Mouse (Mus musculus): ENCODE measurements at regions not wholly inside any gene's neighbourhood (a gene's known extent, or its start where the extent isn't known, plus 50 kb on each side); places are given as distances from the start of the nearest gene placed in this dataset.

DNA sequence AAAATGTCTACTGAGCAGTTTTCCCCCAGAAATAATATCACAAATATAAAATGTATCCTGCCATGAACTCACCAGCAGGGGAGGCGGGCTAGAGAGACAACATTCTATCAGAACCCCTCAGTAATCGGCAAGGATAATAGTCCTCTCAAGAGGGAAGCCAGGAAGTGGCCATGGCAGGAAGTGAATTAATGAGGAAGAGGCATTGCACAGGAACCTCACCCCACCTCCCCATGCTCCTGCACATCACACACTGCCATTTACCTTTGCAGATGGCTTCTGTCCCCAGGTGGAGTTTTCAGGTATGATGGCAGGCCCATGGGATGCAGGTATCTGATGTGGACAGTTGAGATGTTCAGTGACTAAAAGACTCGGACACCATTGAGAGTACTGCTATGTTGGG, 185.9 kb upstream of the Tgfbr2 start:
- Histone ChIP-seq H3K36me3 (no peaks in the 10 kb centered on the region), H3K4me2 (no peak overlapping the region), H3K4me1 (peaks cover 7% of the 10 kb centered on the region), H3K9me3 (replicated peaks) (no peaks in the 10 kb centered on the region), H3K27me3 (replicated peaks) (no peaks in the 10 kb centered on the region), H3K4me3 (replicated peaks) (no peak overlapping the region), H3K9ac (replicated peaks) (no peak overlapping the region), H3K27ac (replicated peaks) (no peak overlapping the region)
- 84% methylated on average over 3 of the region's 3 CpGs for WGBS
- ATAC-seq (ENCODE audit: low FRiP score), result no peak

DNA sequence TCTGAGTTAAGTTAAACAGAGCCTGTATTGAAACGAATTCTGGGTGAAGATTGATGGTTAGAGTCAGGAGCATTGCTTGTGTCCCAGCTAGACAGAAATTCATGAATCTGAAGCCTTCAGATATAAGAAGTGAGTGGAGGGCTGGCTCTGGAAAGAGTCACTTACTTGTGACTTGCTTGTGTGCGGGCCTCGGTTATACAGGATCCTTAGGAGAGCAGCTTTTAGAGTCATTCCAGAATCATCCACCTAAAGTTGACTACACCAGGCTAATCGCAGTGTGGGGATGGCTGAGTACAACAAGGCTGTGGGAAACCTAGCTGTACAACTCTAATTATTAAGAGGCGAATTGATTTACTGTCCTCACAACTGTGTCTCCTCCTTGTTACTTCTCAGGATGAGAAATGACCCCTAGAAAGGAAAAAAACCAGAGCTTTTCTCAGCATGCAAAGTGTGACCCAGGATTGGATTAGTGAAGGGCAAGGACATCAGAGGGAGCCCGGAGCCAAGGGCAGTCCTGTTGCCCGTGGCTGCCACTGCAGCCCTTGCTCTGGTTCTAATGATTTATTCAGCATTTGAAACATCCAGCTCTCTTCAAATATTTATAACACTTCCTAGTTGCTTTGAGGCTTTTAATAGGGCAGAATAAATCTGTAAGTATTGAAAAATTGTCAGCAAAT, 179.0 kb upstream of the Tgfbr2 start:
- 74% methylated on average over 7 of the region's 7 CpGs for WGBS

GRCm38 (mm10) chr9:116352801-116353494, 177.8 kb upstream of the Tgfbr2 start:
- Histone ChIP-seq H3K4me3 (replicated peaks) (no peak overlapping the region), H3K36me3 (no peaks in the 10 kb centered on the region), H3K9me3 (replicated peaks) (no peaks in the 10 kb centered on the region), H3K4me2 (no peak overlapping the region), H3K9ac (replicated peaks) (no peak overlapping the region), H3K27ac (replicated peaks) (no peak overlapping the region), H3K4me1 (0 out of 2 replicates have a peak, but pooled peaks cover 6% of the 10 kb centered on the region), H3K27me3 (replicated peaks) (no peaks in the 10 kb centered on the region)
- ATAC-seq (ENCODE audit: low FRiP score), result no peak
- 86% methylated on average over 4 of the region's 4 CpGs for WGBS

More for the DNA sequence above, 179.0 kb upstream of the Tgfbr2 start:
- Histone ChIP-seq H3K36me3 (no peaks in the 10 kb centered on the region), H3K9ac (replicated peaks) (no peak overlapping the region), H3K4me3 (replicated peaks) (no peak overlapping the region), H3K27ac (replicated peaks) (peak overlapping the region; percentile 25), H3K9me3 (replicated peaks) (no peaks in the 10 kb centered on the region), H3K27me3 (replicated peaks) (no peaks in the 10 kb centered on the region), H3K4me1 (0 out of 2 replicates have a peak, but pooled peaks cover 6% of the 10 kb centered on the region), H3K4me2 (no peak overlapping the region)
- ATAC-seq (ENCODE audit: low FRiP score), result no peak

DNA sequence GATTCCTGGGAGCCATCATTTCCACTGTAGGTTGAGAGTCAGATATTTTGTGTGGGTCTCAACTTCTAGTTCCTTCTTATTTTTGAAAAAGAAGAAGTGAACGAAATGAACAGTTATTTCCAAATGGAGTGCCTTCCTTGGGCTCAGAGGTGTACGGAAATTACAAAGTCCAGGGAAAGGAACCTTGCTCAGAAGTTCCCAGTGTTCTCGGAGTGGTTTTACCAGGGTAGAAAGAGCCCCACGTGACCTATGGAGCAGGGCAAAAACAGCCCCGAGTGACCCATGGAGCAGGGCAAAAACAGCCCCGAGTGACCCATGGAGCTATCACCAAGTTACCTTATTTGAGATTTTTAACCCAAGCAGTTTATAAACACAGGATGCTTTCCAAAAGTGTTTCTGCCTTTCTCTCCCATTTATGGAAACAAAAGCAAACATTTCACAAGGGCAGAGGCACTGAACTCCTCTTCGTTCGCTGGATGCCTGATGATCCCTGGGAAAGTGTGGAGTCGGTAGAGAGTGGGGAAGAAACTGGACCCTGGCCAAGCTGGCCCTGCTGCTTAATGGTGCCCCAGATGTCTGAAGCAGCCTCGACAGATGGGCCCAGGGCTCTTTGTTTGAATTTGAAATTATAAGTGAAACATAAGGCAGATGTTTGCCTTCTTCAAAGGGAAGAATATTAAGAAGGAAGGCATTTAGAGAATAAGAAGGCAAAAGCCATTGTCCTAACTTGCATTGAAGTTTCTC, 175.8 kb upstream of the Tgfbr2 start:
- Histone ChIP-seq H3K4me3 (replicated peaks) (no peak overlapping the region), H3K27me3 (replicated peaks) (no peaks in the 10 kb centered on the region), H3K9me3 (replicated peaks) (no peaks in the 10 kb centered on the region), H3K4me2 (no peak overlapping the region), H3K27ac (replicated peaks) (0 out of 2 replicates have a peak overlapping the region, but pooled peaks have one; percentile 43), H3K4me1 (0 out of 2 replicates have a peak, but pooled peaks cover 6% of the 10 kb centered on the region), H3K9ac (replicated peaks) (no peak overlapping the region), H3K36me3 (no peaks in the 10 kb centered on the region)
- WGBS, result 62% methylated on average over 10 of the region's 10 CpGs
- ATAC-seq (ENCODE audit: low FRiP score), result no peak

DNA sequence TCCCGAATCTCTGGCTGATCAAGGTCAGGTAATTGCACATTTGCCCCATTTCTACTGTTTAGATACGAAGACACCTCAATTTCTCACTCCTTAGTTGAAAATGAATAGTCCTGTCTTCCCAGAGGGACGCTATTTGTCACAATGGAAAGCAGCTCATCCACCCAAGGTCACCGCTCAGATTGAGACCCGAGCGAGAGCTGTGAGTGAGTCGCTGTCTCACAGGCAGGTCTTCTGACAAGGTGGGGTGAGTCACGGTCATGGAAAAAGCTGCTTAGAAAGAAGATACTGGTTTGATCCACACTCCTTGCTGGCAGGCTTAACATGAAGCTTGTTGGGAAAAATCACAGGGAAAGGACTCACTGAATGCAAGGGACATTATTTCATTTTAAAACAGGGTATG, 171.9 kb upstream of the Tgfbr2 start:
- Histone ChIP-seq H3K4me3 (replicated peaks) (no peak overlapping the region), H3K9ac (replicated peaks) (no peak overlapping the region), H3K4me2 (no peak overlapping the region), H3K4me1 (0 out of 2 replicates have a peak, but pooled peaks cover 9% of the 10 kb centered on the region), H3K36me3 (no peaks in the 10 kb centered on the region), H3K27me3 (replicated peaks) (no peaks in the 10 kb centered on the region), H3K27ac (replicated peaks) (no peak overlapping the region), H3K9me3 (replicated peaks) (no peaks in the 10 kb centered on the region)
- 87% methylated on average over 8 of the region's 8 CpGs for WGBS
- no peak for ATAC-seq (ENCODE audit: low FRiP score)

DNA sequence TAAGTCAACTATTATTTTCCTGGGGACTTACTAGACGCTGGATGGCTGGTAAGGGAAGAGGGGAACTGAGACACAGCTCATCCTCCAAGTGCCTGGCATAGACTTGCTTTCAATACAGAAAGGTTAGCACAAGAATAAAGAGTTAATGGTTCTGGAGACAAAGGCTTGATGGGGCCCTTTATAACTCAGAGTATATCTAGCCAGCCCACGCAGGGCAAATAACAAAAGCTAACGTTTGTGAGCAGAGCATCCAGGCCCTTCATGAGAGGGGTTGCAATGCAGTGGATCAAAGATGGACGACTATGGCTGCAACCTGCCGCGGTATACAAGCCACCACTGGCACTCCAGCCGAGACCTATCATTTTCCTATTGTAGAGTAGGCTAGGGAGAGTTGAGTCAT, 171.3 kb upstream of the Tgfbr2 start:
- no peak overlapping the region for H3K4me3 ChIP-seq (replicated peaks)
- H3K9ac ChIP-seq (replicated peaks), result no peak overlapping the region
- WGBS, result 57% methylated on average over 7 of the region's 7 CpGs
- H3K4me2 ChIP-seq, result no peak overlapping the region
- no peaks in the 10 kb centered on the region for H3K36me3 ChIP-seq
- no peaks in the 10 kb centered on the region for H3K27me3 ChIP-seq (replicated peaks)
- no peak overlapping the region for H3K27ac ChIP-seq (replicated peaks)
- no peaks in the 10 kb centered on the region for H3K9me3 ChIP-seq (replicated peaks)
- H3K4me1 ChIP-seq, result 0 out of 2 replicates have a peak, but pooled peaks cover 9% of the 10 kb centered on the region
- ATAC-seq (ENCODE audit: low FRiP score), result no peak

DNA sequence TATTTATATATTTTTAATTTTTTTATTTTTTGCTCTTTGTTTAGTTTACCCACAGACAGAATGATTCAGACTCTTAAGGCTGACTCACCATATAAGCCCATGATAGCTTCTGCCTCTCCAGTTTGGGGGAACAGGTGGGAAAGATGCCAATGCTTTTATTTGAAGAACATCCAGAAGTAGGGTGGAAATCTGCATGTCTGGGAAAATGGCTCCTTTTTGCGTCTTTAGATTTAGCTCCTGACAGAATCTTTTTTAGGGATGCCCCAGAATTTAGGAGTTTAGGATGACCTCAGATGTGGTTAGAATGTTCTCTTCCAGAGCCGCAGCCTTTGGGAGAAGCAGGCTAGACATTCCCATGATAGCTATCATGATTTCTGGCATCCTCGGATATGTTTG, 167.9 kb upstream of the Tgfbr2 start:
- Histone ChIP-seq H3K27ac (replicated peaks) (no peak overlapping the region), H3K27me3 (replicated peaks) (no peaks in the 10 kb centered on the region), H3K4me1 (0 out of 2 replicates have a peak, but pooled peaks cover 3% of the 10 kb centered on the region), H3K36me3 (no peaks in the 10 kb centered on the region), H3K9me3 (replicated peaks) (no peaks in the 10 kb centered on the region), H3K9ac (replicated peaks) (no peak overlapping the region), H3K4me2 (no peak overlapping the region), H3K4me3 (replicated peaks) (no peak overlapping the region)
- ATAC-seq (ENCODE audit: low FRiP score), result no peak
- WGBS, result 89% methylated on average over 3 of the region's 3 CpGs

- no peak overlapping the region for H3K27ac ChIP-seq (replicated peaks)
- 0 out of 2 replicates have a peak, but pooled peaks cover 3% of the 10 kb centered on the region for H3K4me1 ChIP-seq
- H3K4me3 ChIP-seq (replicated peaks), result no peak overlapping the region
- ATAC-seq (ENCODE audit: low FRiP score), result no peak
- H3K9me3 ChIP-seq (replicated peaks), result no peaks in the 10 kb centered on the region
- 81% methylated on average over 8 of the region's 8 CpGs for WGBS
- H3K9ac ChIP-seq (replicated peaks), result no peak overlapping the region
- no peaks in the 10 kb centered on the region for H3K27me3 ChIP-seq (replicated peaks)
- H3K36me3 ChIP-seq, result no peaks in the 10 kb centered on the region
- no peak overlapping the region for H3K4me2 ChIP-seq
Measured at GRCm38 (mm10) chr9:116342446-116343085, 167.4 kb upstream of the Tgfbr2 start.

GRCm38 (mm10) chr9:116342009-116342408, 166.8 kb upstream of the Tgfbr2 start:
- 79% methylated on average over 4 of the region's 4 CpGs for WGBS
- Histone ChIP-seq H3K9me3 (replicated peaks) (no peaks in the 10 kb centered on the region), H3K27me3 (replicated peaks) (no peaks in the 10 kb centered on the region), H3K4me3 (replicated peaks) (no peak overlapping the region), H3K27ac (replicated peaks) (no peak overlapping the region), H3K36me3 (no peaks in the 10 kb centered on the region), H3K4me2 (no peak overlapping the region), H3K4me1 (0 out of 2 replicates have a peak, but pooled peaks cover 3% of the 10 kb centered on the region), H3K9ac (replicated peaks) (no peak overlapping the region)
- ATAC-seq (ENCODE audit: low FRiP score), result no peak

- no peak overlapping the region for H3K9ac ChIP-seq (replicated peaks)
- H3K9me3 ChIP-seq (replicated peaks), result no peaks in the 10 kb centered on the region
- H3K4me1 ChIP-seq, result 0 out of 2 replicates have a peak, but pooled peaks cover 3% of the 10 kb centered on the region
- H3K4me3 ChIP-seq (replicated peaks), result no peak overlapping the region
- no peak overlapping the region for H3K27ac ChIP-seq (replicated peaks)
- no peak for ATAC-seq (ENCODE audit: low FRiP score)
- H3K36me3 ChIP-seq, result no peaks in the 10 kb centered on the region
- no peak overlapping the region for H3K4me2 ChIP-seq
- no peaks in the 10 kb centered on the region for H3K27me3 ChIP-seq (replicated peaks)
Measured at GRCm38 (mm10) chr9:116340952-116341351, 165.8 kb upstream of the Tgfbr2 start.

DNA sequence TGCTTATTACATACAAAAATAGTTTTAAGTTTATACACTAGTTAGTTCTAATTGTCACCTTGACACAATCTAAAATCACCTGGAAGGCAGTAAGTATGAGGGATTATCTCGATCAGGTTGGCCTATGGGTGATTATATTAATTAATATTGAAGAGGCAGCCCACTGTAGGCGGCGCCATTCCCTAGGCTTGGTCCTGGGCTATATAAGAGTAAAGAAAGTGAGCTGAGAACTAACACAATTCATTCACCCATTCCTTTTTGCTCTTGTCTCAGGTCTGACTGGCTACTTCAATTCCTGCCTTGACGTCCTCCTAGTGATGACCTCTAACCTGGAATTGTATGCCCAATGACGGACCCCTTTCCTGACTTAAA, 163.6 kb upstream of the Tgfbr2 start:
- no peak overlapping the region for H3K9ac ChIP-seq (replicated peaks)
- no peaks in the 10 kb centered on the region for H3K27me3 ChIP-seq (replicated peaks)
- no peaks in the 10 kb centered on the region for H3K36me3 ChIP-seq
- H3K4me3 ChIP-seq (replicated peaks), result no peak overlapping the region
- no peak overlapping the region for H3K27ac ChIP-seq (replicated peaks)
- no peak for ATAC-seq (ENCODE audit: low FRiP score)
- 92% methylated on average over 5 of the region's 5 CpGs for WGBS
- H3K9me3 ChIP-seq (replicated peaks), result no peaks in the 10 kb centered on the region
- 0 out of 2 replicates have a peak, but pooled peaks cover 3% of the 10 kb centered on the region for H3K4me1 ChIP-seq
- H3K4me2 ChIP-seq, result no peak overlapping the region
